Mouse (Mus musculus) layer of hippocampus, adult 9-10 months (tissue): ENCODE measurements around the gene Ctc1.
"Not testable (repeated sequence)": the region's sequence is repeated elsewhere in the genome, so short reads cannot be mapped to it uniquely, and the experiment has no call there.

Experiments used
- DNase-seq: peaks from one replicate; pipeline ENCODE4 v3.0.0; 2022; ENCODE audit warnings: low spot score

Gene Ctc1

DNA sequence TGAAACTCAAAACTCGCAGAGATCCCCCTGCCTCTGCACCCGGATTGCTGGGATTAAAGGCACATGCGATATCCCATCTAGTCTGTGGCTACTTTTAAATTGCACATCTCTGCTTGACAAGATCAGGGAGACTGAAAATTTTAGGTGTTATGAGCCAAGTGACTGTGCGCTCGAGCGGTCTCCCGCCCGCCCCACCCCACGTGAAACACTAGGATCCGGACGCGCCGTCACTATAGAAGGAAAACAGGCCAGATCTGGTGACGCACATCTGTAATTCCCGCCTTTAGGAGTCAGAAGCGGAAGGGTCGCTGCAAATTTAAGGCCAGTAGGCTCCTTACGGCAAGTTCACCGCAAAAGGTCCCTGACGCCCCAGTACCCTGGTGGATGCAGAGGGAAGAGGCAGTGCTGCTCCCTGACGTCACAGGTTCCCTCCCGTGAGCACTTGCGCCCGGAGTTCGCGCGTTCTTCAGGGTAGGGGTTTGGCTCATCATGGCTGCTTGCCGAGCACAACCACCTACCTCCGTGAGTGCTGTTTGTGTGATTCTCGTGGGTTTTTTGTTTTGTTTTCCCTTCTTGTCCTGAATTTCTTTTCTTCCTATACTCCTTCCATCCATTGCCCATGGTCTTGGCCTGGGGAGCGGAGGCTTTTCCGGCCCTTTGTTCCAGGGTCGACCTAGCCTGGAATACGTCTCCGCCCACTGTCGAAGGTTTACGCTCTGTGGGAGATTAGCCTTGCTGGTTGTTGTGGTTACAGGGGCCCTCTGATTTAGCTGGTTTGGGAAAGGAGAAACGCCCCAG, at the start of gene Ctc1:
Gene Ctc1, plus strand, starts transcription at position 268 of the 798 bp plus-strand sequence.
- peak; percentile 75 for DNase-seq

- no peak for DNase-seq
These were observed 49.2 kb upstream of the Ctc1 start for GRCm38 (mm10) chr11:68966554-68966953.

GRCm38 (mm10) chr11:68967337-68968282, 48.1 kb upstream of the Ctc1 start, which contains the start of gene Slc25a35:
Gene Slc25a35 (plus strand): TSS chr11:68968131.
- DNase-seq: peak; percentile 63

DNA sequence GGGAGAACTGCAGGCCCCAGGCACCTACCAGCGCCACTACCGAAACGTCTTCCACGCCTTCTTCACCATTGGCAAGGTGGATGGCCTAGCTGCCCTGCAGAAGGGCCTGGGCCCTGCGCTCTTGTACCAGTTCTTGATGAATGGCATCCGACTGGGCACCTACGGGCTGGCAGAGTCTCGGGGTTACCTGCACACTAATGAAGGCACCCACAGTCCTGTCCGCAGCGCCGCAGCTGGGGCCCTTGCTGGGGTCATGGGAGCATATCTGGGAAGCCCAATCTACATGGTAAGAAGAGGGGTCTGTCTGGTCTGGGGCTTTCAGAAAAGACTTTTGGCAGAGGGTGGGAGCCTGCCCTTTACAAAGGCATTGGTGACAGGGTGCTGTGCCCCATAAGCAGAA, 47.0 kb upstream of the Ctc1 start:
- DNase-seq: no peak

GRCm38 (mm10) chr11:68970232-68970631, 45.5 kb upstream of the Ctc1 start:
- no peak for DNase-seq

GRCm38 (mm10) chr11:68973250-68974058, 42.3 kb upstream of the Ctc1 start:
- peak; percentile 43 for DNase-seq

GRCm38 (mm10) chr11:68974059-68974450, 41.7 kb upstream of the Ctc1 start:
- DNase-seq: no peak

DNA sequence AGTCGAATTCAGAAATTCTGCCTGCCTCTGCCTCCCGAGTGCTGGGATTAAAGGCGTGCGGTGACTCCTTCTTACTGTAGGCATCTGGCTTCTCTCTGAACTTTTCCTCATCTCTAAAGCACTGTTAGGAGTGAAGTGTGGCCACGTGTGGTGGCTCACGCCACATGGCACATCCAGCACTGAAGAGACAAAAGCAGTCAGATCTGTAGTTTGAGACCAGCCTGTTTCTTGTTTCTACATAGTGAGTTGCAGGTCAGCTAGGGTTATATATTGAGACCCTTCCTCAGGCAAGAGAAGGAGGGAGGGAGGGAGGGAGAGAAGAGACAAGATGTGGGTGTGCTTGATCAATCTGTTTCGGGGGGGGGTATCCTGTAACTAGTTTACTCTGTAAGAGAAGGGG, 40.6 kb upstream of the Ctc1 start, which contains the start of gene Rangrf:
Gene Rangrf, minus strand, starts transcription at position 101 of the 400 bp plus-strand sequence.
- DNase-seq: no peak

DNA sequence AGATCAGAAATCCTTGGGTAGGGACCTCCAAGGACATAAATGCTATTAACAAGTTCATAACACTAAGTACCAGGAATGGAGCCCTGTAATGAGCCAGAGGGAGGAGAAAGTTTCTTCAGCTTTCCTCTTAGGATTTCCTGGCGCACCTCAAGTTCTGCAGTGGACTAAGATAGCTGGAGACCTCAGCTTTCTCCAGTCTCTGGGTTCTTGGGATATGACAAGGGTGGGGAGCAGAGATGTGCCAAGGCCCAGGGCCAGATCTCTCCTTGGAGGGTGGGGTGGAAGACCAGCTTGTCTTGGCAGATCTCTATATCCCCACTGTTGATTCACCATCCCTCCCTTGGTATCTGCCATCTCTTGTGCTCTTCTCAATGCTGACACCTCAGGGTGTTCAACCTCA, 40.1 kb upstream of the Ctc1 start:
- DNase-seq: no peak

- DNase-seq: no peak
These were observed 36.4 kb upstream of the Ctc1 start for GRCm38 (mm10) chr11:68979320-68979733.

DNA sequence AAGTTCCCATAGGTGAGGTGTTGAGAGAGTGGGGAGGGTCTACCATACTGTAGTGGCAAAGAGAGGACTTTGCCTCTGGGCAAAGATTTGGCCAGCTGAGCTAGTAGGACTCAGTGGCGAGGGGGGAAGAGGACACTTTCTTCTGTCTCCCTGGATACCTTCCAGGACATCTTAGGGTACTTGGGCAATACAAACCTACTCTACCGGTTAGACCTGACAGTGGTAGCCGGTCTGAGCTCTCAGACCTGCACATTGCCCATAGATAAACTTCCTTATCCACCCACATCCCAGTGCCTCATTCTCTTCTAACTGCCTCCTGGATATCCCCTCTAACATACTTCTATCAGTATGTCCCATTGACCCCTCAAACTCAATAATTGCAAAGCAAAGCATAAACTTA, 34.8 kb upstream of the Ctc1 start:
- no peak for DNase-seq

DNA sequence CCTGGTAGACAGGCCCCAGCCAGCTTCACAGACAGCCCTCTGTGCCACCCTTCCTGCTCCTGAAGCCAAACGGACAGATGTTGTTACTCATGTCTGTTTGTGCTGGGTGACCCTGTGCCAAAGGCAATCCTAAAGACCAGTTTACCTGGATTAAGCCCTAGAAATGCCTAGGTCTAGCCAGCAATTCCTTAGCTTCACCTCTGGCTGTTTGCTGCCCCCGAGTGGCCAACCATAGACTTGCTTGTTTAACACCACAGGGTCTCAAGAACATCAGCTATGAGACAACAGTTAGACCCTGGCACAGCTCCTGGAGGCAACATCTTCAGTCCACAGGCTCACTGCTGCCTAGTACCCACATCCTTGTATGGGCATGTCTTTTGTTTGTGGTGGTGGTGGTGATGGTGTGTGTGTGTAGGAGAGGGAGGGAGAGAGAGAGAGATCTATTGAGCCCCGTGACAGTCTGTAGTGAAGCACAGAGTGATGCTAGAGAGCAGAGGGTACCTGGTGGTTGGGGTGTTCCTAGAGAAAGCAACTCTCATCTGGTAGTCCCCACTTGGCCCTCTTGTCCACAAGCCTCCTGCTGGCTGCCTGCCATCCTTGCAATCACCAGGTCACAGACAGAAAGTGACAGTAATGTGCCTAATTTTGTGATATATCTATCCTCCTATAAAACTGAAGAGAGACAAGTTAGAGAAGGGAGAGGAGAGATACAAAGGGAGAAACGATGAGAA, 32.9 kb upstream of the Ctc1 start:
- DNase-seq: peak; percentile 47

GRCm38 (mm10) chr11:68987365-68987882, 28.3 kb upstream of the Ctc1 start:
- no peak for DNase-seq

- DNase-seq: no peak
These were observed 27.4 kb upstream of the Ctc1 start for GRCm38 (mm10) chr11:68988341-68988740.

- DNase-seq: no peak
These were observed 22.6 kb upstream of the Ctc1 start for GRCm38 (mm10) chr11:68993122-68993521.

- no peak for DNase-seq
These were observed 21.3 kb upstream of the Ctc1 start for GRCm38 (mm10) chr11:68994377-68994776.

GRCm38 (mm10) chr11:68997080-68997479, 18.6 kb upstream of the Ctc1 start:
- no peak for DNase-seq

GRCm38 (mm10) chr11:69002782-69003181, 12.9 kb upstream of the Ctc1 start:
- DNase-seq: not testable (repeated sequence)

DNA sequence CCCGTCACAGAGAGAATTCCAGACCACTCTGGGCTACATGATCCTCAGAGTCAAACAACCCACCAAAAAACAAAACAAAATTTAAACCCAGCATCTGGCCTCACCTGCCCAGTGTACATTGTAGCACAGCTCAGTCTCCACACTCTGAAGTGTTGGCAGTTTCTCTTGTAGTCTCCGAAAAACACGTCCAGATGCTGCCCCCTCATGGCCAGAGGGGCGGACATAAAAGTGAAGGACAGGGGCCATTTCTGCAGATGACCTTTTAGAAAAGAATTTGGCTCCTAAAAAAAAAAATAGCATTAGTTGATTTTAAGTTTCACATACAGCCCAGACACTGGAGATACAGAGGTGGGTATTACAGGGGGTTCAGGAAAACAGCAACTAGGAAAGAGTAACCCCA, 12.1 kb upstream of the Ctc1 start:
- DNase-seq: no peak

DNA sequence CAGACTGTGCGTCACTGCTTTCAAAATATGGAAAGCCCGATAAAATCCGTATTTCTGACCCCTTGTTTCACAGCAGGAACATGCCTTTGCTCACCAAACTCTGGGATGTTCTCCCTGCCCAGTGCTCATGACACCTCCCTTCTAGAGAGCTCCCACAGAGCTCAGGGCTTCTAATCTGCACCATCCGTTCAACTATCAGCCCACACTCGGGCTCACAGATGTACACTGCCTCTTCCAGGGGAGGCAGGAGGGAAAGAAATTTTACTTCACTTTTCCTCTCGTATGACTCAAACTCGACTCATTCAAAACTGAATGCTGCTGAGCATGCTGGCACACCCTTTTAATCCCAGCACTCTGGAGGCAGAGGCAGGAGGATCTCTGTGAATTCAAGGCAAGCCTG, 10.5 kb upstream of the Ctc1 start:
- DNase-seq: no peak

DNA sequence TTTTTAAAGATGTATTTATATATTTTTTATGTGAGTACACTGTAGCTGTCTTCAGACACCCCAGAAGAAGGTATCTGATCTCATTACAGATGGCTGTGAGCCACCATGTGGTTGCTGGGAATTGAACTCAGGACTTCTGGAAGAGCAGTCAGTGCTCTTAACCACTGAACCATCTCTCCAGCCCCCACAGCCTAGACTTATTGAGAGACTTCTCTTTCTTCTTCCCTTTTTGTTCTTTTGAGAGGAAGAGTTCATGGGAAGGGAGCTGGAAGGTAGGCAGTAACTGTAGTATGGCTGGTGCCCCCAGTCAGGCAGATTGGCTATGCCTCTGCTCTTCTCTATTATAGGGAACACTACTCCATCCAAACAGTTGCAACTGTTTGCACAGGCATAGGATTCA, 9.1 kb upstream of the Ctc1 start:
- not testable (repeated sequence) for DNase-seq
